Mouse (Mus musculus) adrenal gland, postnatal 4 days (tissue): ENCODE measurements around the gene Fmnl2. TPM values are rescaled to one million over a fixed set of nuclear protein-coding genes. Genes with fewer than 3 reads are reported as not detected.

Source experiments
- DNase-seq, 2 experiments: peaks; one replicate each; pipeline ENCODE4 v3.0.0; 2021 to 2022; ENCODE audit warnings: low spot score in 2 of 2, mixed read lengths in 2 of 2
- total RNA-seq, 2 experiments: library from RNA; stranded (reverse); gene quantifications; 2 replicates each; pipeline ENCODE4 v1.2.3; 2021

The Fmnl2 gene
- total RNA-seq, 2 experiments from 2014 or later = 28.4 to 33.3 TPM

- no peak for DNase-seq
Observed at GRCm38 (mm10) chr2:52949556-52949955, 91.9 kb downstream of the Fmnl2 start.

DNA sequence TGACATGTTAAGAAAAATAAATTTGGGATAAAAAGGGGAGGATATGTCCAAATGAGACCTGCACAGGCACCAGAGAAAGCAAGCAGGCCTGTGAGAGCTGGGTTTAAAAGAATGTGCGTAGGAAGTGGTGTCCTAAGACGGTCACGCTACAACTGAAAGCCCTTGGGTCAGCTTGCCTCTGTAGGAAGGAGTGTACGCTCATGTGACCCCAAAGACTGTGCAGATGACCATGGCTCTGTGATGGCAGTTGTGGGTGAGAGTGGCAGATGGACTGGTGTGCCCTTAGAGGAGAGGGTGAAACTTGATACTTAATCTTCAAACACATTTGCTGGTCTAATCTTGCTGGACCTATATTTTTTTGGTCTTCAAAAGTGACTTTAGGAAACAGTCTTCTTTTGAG, 92.6 kb downstream of the Fmnl2 start:
- no peak for DNase-seq

- no peak for DNase-seq
Observed at GRCm38 (mm10) chr2:52952202-52952730, 94.6 kb downstream of the Fmnl2 start.

DNA sequence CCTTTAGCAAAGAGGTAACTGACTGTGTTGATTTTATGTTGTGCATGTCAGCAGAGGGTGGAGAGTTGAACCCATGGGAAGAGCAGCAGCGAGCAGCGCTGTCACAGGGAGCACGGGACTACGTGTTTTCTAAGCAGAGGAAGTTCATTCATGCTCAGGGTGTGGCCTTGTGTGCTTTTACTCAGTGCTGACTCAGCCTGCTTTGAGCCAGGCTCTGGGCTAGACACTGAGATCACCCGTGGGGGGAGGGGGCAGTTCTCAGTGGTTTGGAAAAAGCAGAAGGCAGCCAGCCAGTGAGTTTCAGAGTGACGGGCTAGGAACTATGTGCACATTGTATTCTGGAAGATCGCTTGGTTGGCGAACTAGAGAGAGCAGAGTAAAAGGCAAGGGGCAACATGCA, 97.4 kb downstream of the Fmnl2 start:
- peak; percentile 23 to 58 for DNase-seq

GRCm38 (mm10) chr2:52955831-52956230, 98.2 kb downstream of the Fmnl2 start:
- DNase-seq = no peak

GRCm38 (mm10) chr2:52957771-52958534, 100.3 kb downstream of the Fmnl2 start:
- DNase-seq = no peak

GRCm38 (mm10) chr2:52958535-52959290, 101.1 kb downstream of the Fmnl2 start:
- DNase-seq = peak in 1 of 2 experiments; percentile 45

- DNase-seq = no peak
Observed at GRCm38 (mm10) chr2:52959291-52959621, 101.6 kb downstream of the Fmnl2 start.

DNA sequence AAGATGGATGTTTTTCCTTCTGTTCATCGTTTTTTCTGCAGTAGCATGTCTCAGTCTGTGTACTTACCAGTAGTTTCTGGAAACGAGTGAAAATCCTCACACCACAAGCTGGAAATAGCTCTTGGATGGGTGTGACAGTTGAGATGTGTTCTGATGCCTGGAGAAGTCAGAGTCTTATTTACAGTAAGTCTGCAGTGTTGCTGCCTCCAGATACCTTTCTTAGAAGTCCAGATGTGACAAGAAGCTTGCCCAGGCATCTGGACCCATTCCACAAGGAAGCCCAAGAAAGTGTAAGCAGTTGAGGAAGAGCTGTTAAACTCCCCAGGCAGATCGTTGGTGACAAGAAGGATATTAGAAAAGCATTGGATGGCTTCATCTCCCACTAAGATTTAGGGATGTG, 102.3 kb downstream of the Fmnl2 start:
- no peak for DNase-seq

- DNase-seq = no peak
Observed at GRCm38 (mm10) chr2:52960697-52961096, 103.0 kb downstream of the Fmnl2 start.

GRCm38 (mm10) chr2:52963439-52963838, 105.8 kb downstream of the Fmnl2 start:
- DNase-seq = no peak

- no peak for DNase-seq
Observed at GRCm38 (mm10) chr2:52964386-52964928, 106.8 kb downstream of the Fmnl2 start.

DNA sequence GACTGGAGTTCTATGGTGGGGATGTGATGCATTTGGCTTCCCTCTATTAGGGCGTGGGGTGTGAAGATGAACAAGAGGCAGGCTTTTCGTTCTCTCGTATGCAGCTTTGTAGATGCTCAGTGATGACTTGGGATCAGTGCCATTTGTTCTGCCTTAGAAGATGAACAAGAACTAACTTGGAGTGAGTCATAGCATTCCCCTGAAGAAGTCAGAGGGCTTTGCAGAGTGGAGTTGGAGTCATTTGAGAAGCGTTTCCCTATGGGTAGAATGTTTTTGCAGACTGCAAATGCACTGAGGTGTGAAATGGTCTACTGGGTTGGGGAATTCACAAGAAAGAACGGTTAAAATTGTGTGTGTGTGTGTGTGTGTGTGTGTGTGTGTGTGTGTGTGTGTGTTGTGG, 108.6 kb downstream of the Fmnl2 start:
- no peak for DNase-seq

GRCm38 (mm10) chr2:52966820-52967460, 109.3 kb downstream of the Fmnl2 start:
- no peak for DNase-seq

GRCm38 (mm10) chr2:52967461-52967823, 109.8 kb downstream of the Fmnl2 start:
- DNase-seq = no peak

DNA sequence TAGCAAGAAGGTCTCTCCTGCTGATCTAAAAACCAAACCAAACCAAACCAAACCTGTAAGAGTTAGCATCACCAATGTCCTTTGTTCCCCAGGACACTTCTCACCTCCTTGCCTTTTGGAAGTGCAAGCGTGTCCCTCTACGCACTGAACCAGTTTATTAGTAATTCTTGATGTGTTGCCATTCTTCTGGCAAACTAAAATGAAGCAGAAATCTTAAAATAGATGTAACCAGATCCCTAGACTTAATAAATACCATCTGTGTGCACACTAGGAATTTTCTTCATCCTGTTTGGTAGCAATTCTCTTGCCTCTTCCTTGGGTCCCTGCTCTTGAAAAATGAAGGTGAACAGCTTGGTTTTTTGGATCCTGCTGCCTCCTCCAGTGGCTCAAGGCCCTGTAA, 111.2 kb downstream of the Fmnl2 start:
- no peak for DNase-seq

DNA sequence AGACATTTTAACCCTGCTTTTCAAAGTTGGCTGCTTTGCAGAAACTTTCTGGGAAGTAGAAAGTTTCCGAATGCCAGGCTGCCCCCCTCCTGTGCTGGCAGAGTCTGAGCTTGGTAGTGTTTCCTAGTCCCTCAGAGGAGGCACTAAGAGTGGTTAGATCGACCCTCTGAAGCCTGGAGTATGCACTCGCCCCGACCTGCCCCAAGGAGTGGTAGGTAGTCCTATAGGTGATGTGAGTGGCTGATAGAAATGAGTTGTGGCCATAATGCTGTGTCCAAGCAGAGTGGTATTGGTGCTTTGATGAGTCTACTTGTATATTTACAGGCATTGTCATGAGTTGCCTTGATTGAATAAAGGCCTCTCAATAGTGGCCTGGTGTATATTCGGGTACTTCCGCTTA, 116.4 kb downstream of the Fmnl2 start:
- no peak for DNase-seq

- no peak for DNase-seq
Observed at GRCm38 (mm10) chr2:52974776-52975175, 117.1 kb downstream of the Fmnl2 start.

DNA sequence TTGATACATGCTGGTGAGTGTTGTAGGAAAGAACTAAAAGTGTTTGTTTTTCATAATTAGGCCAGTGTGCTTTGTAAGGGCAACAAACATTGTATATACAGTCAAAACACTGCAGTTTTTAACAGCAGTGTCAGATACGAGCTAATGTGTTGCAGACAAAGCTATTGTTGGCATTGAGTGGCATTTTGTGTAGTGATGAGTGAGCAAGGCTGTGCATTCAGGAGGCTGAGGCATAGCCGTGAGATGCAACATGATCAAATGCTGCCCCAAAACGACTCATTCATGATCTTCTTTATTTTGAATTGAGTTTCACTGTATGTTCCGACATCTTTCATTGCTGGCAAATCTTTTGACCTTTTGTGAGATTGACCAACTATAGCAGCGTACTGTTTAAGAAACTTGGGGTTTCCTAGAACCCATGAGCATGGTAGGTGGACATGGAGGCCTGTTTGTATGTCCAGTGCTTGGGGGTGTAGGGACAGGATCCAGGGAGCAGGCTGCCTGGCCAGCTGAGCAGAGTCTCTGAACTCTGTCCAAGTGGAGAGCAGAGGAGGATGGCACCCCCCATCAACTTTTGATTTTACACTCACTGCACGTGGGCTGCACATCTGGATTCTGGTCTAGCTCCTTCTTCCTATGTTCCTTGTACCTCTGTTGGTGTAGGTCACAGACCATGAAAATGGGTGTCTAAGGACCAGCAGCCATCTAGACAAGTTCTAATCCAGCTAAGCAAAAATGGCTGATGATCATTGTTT, 120.4 kb downstream of the Fmnl2 start:
- no peak for DNase-seq

- DNase-seq = no peak
Observed at GRCm38 (mm10) chr2:52978796-52979195, 121.1 kb downstream of the Fmnl2 start.

- DNase-seq = no peak
Observed at GRCm38 (mm10) chr2:52979280-52979763, 121.7 kb downstream of the Fmnl2 start.
